Mouse (Mus musculus): Measurements from ENCODE around the gene Grk2.

The Grk2 gene

GRCm38 (mm10) chr19:4303640-4303995, 2.4 kb downstream of the Grk2 start:
- DNase-seq (ENCODE audit: low spot score in 2 of 2), result no peak

- DNase-seq (ENCODE audit: low spot score in 2 of 2), result no peak
These were observed 2.9 kb downstream of the Grk2 start for GRCm38 (mm10) chr19:4302936-4303639.

- DNase-seq (ENCODE audit: low spot score in 2 of 2), result no peak
These were observed 4.0 kb downstream of the Grk2 start for GRCm38 (mm10) chr19:4301735-4302651.

- no peak for DNase-seq (ENCODE audit: low spot score in 2 of 2)
These were observed 4.9 kb downstream of the Grk2 start for GRCm38 (mm10) chr19:4300852-4301734.

- no peak for DNase-seq (ENCODE audit: low spot score in 2 of 2)
These were observed 5.7 kb downstream of the Grk2 start for GRCm38 (mm10) chr19:4300271-4300704.

GRCm38 (mm10) chr19:4299574-4300270, 6.3 kb downstream of the Grk2 start:
- no peak for DNase-seq (ENCODE audit: low spot score in 2 of 2)

GRCm38 (mm10) chr19:4299126-4299525, 6.9 kb downstream of the Grk2 start:
- DNase-seq (ENCODE audit: low spot score in 2 of 2), result no peak

GRCm38 (mm10) chr19:4298322-4299121, 7.5 kb downstream of the Grk2 start:
- peak in 1 of 2 experiments; percentile 55 for DNase-seq (ENCODE audit: low spot score in 2 of 2)

GRCm38 (mm10) chr19:4297851-4298250, 8.2 kb downstream of the Grk2 start:
- DNase-seq (ENCODE audit: low spot score in 2 of 2), result peak in 1 of 2 experiments; percentile 56

GRCm38 (mm10) chr19:4296611-4297010, 9.4 kb downstream of the Grk2 start:
- no peak for DNase-seq (ENCODE audit: low spot score in 2 of 2)

- no peak for DNase-seq (ENCODE audit: low spot score in 2 of 2)
These were observed 10.6 kb downstream of the Grk2 start for GRCm38 (mm10) chr19:4295391-4295790.

- DNase-seq (ENCODE audit: low spot score in 2 of 2), result no peak
These were observed 11.5 kb downstream of the Grk2 start for GRCm38 (mm10) chr19:4294381-4295097.

GRCm38 (mm10) chr19:4291161-4291560, 14.9 kb downstream of the Grk2 start:
- no peak for DNase-seq (ENCODE audit: low spot score in 2 of 2)

GRCm38 (mm10) chr19:4290749-4291148, 15.3 kb downstream of the Grk2 start:
- no peak for DNase-seq (ENCODE audit: low spot score in 2 of 2)

GRCm38 (mm10) chr19:4283653-4284052, 22.4 kb downstream of the Grk2 start:
- DNase-seq (ENCODE audit: low spot score in 2 of 2), result no peak

- DNase-seq (ENCODE audit: low spot score in 2 of 2), result peak; percentile 75 to 84
These were observed 23.0 kb downstream of the Grk2 start, which contains the start of gene Ankrd13d for GRCm38 (mm10) chr19:4282898-4283553. Ankrd13d (minus strand) TSS chr19:4283137.

GRCm38 (mm10) chr19:4280425-4280824, 25.6 kb downstream of the Grk2 start:
- no peak for DNase-seq (ENCODE audit: low spot score in 2 of 2)

GRCm38 (mm10) chr19:4279487-4279886, 26.5 kb downstream of the Grk2 start:
- DNase-seq (ENCODE audit: low spot score in 2 of 2), result no peak

- DNase-seq (ENCODE audit: low spot score in 2 of 2), result no peak
These were observed 35.0 kb downstream of the Grk2 start for GRCm38 (mm10) chr19:4270972-4271371.
